Mouse (Mus musculus): ENCODE results near the gene Abhd2. TPM values are rescaled to one million over a fixed set of nuclear protein-coding genes. Genes with fewer than 3 reads are reported as not detected.
A peak's percentile ranks its signal among the peaks of the same experiment; 100 is the strongest.

Abhd2 gene
- polyA plus RNA-seq, 2 experiments from 2014 or later: 16.9 to 27.7 TPM

- ATAC-seq: no peak
These were observed 58.2 kb downstream of the Abhd2 start for GRCm38 (mm10) chr7:79331197-79331596.

DNA sequence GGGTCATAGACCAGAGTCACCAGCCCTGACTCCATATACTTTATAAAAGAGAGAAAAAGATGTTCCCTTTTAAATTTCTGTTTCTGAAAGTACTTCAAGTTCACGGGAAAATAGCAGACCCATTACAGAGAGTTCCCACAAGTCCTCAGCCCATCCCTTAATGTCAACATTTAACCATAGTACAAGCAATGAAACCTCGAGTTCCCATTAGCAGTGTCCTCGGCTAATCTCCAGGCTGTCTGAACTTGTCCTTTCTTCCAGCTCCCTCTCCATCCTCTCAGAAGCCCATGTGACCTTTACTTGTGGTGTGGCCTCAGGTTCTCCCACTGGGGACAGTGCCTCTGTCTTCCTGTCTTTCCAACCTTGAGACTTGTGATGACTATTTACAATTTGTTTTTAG is 60.4 kb downstream of the Abhd2 start:
- no peak for ATAC-seq

DNA sequence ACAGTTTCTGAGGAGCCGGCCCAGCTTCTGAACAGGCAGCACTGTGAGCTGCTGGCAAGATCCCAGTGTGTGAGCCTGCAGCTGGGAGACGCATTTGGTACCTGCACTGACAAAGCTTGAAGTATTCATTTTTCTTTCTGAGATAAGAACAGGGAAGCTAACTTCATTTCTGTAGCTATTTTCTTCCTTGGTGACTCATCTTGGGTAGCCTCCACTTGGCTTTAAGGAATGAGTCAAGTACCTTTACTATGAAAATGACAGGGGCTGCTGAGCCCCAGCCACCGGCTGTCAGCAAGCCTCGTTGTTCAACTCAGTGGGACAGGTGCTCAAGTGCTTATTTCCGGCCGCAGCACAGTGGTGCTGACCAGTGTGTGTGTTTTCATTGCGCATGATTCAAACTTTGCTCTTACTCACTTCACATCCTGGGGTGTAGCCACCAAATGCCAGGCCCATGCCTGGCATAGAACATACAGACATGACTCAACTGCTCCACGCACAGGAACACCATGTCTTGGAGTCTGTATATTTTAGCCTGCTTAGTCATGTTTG is 63.4 kb downstream of the Abhd2 start:
- no peak for ATAC-seq

DNA sequence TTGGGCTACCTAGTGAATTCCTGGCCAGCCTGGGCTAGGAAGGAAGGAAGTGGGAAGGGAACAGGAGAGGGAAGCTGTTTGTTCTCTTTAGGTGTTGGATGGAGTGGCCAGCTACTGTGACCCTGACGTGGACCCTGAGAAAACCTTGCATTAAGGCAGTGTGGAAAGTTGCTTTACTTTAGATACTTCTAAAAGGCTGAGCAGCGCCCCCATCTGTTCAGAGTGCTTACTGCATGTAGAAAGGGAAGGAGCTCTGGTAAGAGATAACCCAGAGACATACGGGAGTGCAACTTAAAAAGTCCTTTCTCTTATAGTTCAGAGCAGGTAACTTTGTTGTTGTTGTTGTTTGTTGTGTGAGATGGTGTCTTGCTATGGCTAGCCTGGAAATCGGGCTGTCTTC is 72.9 kb downstream of the Abhd2 start:
- ATAC-seq: no peak

DNA sequence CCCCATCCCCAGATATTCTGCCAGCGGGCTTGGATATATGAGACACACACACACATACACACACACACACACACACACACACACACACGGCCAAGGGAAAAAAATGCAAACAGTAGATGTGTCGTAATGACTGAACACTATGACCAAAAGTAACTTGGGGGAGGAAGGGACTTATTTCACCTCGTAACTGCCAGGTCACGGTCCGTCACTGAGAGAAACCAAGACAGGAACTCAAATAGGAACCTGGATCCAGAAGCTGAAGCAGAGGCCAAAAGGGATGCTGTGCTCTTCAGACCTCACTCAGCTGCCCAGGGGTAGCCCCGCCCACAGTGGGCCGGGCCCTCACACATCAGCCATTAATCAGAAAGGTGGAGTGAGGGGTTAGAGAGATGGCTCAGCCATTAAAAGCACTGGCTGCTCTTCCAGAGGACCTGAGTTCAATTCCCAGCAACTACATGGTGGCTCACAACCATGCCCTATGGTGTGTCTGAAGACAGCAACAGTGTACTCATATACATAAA is 73.6 kb downstream of the Abhd2 start:
- ATAC-seq: no peak

DNA sequence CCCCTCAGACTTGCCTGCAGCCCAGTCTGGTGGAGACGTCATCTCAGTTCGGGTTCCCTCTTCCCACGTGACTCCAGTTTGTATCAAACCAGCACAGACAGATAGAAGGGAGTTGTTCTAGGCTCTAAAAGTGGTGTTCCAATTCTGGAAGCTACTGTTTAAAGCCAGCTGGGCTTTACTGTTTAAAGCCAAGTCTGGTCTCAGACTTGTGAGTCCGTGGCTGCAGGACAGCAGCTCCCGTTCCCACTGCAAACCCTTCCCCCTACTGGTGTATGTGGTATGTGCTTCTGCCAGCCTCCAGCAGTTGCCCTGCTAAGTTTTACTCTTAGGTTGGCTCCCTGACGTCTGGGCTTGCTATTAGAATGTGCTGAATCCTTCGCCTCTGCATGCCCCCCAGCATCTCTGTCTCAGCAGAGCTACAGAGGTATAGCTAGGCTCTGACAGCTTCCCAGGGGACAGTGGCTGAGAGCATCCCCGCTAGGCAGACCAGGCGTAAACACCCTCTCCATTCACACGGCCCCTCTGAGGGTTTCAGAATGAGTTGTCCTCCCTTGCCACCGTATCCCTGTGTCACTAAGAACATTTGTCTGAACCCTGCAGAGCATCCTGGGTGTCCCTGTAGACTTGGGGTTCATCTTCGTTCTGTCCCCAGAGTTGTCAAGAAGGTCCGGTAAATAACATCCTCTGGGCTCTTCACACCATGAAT is 74.3 kb downstream of the Abhd2 start:
- ATAC-seq: no peak

GRCm38 (mm10) chr7:79348816-79349215 is 75.8 kb downstream of the Abhd2 start:
- ATAC-seq: no peak

DNA sequence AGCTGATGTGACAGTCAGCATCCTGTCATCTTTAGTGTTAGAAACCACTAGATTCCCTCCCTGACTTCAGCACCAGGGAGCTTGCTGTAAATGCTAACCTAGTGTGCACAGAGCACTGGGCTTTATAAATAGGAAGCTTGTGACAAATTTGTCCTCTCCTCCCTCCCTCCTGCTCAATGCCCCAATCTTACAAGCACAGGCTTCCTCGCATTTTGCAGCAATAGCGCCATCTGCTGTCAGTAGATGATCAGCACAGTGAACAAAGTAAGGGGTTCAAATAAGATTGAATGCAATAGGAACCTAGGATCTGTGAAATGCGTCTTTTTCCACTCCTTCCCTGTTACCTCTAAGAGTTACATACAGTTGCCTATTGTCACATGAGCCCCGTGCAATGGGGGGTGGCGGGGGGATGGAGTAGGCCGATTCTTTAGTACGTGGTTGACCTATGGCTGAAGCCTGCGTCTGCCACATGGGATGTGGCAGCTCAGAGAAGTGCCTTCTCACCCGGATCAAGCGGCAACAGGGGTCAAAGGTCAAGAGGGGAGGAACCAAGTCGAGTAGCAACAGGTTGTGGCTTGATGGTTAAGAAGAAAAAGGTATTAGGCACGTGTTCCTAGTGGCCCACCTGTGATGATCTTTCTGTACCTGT is 76.9 kb downstream of the Abhd2 start:
- peak; percentile 57 for ATAC-seq

DNA sequence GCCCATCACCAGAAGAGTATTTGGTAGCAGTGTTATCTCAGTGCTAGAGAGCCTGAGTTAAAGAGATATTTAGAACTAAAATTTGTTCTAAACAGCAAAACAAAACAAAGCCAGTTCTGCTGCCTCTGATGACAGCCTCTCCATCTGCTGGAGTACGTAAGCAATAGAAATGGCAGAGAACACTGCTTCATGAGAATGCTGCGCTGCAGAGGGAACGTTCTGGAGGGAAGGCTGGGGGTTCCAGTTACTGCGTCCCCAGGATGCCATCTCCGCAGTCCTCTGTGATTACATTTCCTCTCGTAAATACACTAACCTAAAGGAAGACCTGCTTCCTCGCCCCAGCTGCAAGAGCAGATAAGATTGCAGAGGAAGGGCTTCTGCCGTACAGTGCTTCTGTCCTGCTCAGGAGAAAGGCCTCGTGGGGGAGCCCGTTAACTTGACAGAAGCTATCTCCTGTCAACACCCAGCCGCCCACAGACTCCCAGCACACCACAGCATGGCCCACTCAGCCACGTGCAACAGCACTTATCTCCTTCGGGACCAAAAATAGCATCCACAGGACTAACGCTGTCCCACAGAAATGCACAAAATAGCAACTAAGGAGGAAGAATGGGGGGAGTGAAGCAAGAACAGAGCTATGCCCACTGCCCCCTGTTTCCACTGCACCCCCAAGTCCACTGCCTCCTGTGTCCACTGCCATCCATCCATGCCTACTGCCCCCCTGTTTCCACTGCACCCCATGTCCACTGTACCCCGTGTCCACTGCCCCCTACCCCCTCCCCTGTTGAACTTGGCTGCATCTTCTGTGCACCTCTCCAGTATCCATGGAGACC is 85.6 kb downstream of the Abhd2 start:
- no peak for ATAC-seq

DNA sequence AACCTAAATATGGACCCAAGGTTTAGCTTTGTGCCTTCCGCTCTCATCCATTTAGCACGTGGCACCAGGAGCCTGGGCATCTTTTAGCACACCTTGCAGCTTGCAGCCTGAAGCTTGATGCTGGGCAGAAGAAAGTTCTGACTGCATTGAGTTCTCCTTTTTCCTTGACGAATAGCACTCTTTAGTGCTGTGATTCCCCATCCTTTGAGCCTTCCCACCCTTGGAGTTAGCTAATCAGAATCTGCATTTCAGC is 86.1 kb downstream of the Abhd2 start:
- ATAC-seq: no peak

- no peak for ATAC-seq
These were observed 87.1 kb downstream of the Abhd2 start for GRCm38 (mm10) chr7:79360056-79360455.

DNA sequence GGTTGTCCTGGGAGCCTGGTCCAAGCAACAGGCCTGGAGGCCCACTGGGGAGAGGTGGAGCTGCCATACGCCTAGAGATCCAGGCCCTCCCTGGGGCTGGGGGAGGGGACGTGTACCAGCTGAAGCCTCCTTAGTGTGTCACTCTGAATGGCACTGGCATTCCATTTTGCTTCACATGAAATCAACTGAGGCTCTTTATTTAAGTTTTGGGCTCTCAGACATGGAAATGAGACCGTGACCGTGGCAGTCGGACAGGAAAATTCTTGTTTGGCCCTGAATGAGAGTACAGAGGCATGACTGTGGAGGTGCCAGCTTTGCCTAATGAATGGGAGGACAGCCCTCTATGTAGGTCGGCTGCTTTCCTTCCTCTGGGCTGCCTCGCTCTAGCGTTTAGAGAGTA is 89.2 kb downstream of the Abhd2 start:
- ATAC-seq: no peak

DNA sequence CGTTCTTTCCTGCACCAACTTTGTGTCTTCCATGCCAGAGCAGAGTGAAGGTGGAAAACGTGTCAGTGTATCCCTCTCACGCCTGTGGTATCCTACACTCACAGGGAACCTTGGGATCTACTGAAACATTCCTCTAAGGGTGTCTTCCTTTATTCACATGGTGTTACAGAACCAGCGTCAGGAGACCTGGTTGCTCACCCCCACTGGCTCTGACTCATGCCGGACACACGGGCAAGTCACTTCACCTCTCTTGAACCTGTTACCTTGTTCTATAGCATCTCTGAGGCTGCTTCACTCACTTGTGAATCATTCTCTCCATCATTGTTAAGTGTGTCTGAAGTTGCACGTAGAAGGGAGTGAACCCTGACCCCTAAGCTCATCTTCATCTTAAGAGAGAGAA is 89.8 kb downstream of the Abhd2 start:
- no peak for ATAC-seq

- ATAC-seq: peak; percentile 88
These were observed 90.5 kb downstream of the Abhd2 start for GRCm38 (mm10) chr7:79363370-79364043.

DNA sequence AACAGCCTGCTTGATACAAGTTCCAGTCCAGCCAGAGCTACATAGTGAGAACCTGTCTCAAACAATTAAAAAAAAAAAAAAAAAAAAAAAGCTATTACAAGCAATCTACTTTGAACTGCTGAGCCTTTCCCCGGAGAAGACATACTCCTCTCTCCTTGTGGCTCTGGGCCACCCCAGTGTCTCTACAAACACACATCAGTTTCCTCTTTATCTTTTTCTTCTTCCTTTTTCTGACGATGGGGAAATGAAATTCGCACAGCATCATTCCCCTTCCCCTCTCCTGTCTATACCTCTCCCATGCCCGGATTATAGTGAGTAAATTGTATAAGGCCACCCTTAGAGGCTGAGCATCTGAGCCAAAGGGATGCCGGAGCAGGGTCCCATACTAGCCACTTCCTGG is 95.7 kb downstream of the Abhd2 start:
- no peak for ATAC-seq

DNA sequence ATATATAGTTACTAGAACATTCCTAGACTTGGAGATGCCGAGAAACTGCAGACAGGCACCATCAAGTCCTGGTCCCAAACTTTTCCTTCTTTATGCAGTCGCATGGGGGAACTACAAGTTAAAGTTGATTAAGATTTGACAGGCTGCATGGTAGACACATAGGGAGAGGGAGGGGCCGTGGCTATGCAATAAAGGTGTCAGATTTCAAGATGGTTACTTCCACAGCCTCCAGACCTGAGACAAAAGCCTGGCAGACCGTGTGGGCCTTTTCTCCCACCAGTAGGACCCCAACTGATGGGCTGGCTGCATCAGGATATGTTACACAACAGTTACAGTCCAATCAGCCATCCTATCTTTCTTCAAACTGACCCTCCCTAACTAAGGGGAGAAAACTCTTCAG is 96.4 kb downstream of the Abhd2 start:
- ATAC-seq: no peak

GRCm38 (mm10) chr7:79371321-79371879 is 98.4 kb downstream of the Abhd2 start:
- ATAC-seq: peak; percentile 72

DNA sequence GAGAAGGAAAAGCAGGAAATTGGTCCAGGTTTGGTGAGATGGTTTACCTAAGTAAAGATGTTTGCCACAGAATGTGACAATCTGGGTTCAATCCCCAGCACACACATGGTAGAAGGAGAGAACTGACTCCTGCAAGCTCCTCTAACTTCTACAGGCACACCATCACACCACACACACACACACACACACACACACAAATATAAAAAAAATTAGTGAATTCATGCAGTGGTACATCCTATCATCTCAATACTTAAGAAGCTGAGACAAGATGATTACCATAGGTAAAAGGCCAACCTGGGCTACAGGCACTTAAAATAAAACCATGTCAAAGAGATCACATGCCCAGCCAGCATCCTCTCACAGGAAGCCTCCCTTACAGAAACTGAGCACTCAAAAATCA is 101.0 kb downstream of the Abhd2 start:
- ATAC-seq: no peak

GRCm38 (mm10) chr7:79375594-79375993 is 102.6 kb downstream of the Abhd2 start:
- no peak for ATAC-seq

DNA sequence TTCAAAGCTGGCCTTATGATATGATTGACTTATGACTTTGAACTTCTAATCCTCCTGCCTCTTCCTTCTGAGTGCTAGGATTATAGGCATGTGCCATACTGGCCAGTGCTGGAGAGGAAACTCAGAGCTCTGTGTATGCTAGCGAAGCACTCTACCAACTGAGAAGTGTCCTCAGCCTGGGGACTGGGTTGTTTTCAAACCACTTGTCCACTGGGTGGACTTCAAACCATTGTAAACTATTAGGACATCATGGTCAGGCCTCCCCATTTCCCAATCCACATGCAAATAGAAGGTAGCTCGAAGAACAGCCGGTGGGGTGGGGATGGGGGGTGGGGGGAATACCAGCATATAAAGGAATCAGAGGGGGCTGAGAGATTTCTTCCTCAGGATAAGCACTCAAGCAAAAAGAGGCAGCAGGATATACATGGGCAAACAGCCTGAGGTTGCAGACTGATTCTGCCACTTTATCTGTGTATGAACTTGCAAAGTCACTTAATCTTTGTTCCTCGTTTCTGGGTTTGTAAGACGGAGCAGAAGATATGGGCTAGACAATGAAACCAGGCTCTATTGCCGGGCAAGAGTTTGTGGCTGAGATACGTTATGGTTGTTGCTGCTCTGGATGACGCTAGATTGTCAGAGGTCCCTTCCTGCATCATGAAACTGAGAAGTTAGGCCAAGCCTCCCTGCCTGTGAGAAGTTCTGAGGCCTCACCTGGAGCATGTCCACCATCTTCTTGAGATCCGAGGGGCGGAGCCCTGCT is 103.7 kb downstream of the Abhd2 start:
- no peak for ATAC-seq

- no peak for ATAC-seq
These were observed 113.6 kb downstream of the Abhd2 start, which contains the start of gene Rlbp1 for GRCm38 (mm10) chr7:79386422-79387133. Gene Rlbp1, minus strand, starts transcription at chr7:79387048.

All from activated CD4-positive, CD25-positive, alpha-beta regulatory T cell, adult 4 months (primary cell).